Mouse (Mus musculus): Measurements from ENCODE around the gene Gkap1. TPM values are rescaled to one million over a fixed set of nuclear protein-coding genes. Genes with fewer than 3 reads are reported as not detected.
A peak's percentile ranks its signal among the peaks of the same experiment; 100 is the strongest.

Gkap1 gene
- total RNA-seq, 2 experiments from 2014 or later, result 24.9 to 26.7 TPM

DNA sequence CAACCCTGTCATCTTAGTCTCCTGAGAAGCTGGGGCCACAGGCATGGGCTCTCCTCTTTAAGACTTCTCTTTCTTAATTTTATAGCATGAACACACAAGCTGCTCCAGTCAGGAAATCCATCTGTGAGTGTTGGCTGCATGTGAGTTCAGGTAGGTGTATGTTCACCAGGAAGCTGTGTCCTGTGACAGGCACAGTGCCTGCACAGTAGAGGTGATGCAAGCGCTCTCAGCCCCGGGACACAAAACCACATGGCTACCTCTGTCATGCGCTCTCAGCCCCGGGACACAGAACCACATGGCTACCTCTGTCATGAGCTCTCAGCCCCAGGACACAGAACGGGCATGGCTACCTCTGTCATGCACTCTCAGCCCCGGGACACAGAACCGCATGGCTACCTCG lies 12.0 kb downstream of the Gkap1 start:
- no peak for DNase-seq

DNA sequence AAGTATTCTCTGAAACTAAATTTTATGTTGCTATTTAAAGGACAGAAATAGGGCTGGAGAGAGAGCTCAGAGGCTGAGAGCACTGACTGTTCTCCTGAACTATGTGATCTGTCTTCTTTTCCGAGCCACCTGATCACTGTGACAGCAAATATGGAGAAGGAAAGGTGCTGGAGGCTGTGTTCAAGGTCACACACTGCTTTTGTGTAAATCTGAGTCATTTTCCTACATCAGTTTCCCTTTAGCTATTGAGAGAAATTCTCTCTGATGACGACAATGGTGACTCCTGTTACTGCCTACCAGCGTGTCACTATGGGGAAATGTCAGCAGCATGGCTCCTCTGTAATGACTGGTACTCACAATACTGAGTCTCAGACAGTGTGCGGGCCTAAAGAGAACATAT lies 13.8 kb downstream of the Gkap1 start:
- no peak for DNase-seq

DNA sequence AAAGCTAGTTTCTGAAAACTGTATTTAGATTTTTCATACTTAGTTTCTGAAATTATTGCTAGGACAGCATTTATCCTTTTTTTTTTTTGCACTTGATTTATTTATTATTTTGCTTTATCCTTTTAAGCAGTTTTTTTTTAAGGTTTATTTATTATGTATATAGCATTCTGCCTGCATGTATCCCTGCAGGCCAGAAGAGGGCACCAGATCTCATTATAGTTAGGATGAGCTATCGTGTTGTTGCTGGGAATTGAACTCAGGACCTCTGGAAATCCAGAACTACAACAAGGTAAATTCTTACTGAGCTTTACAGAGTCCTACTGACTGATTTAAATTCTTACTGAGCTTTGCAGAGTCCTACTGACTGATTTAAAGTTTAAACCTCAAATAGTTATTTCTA lies 22.2 kb downstream of the Gkap1 start:
- no peak for DNase-seq

GRCm38 (mm10) chr13:58248957-58249356 lies 26.5 kb downstream of the Gkap1 start:
- no peak for DNase-seq

GRCm38 (mm10) chr13:58236536-58236935 lies 39.0 kb downstream of the Gkap1 start:
- DNase-seq, result no peak

DNA sequence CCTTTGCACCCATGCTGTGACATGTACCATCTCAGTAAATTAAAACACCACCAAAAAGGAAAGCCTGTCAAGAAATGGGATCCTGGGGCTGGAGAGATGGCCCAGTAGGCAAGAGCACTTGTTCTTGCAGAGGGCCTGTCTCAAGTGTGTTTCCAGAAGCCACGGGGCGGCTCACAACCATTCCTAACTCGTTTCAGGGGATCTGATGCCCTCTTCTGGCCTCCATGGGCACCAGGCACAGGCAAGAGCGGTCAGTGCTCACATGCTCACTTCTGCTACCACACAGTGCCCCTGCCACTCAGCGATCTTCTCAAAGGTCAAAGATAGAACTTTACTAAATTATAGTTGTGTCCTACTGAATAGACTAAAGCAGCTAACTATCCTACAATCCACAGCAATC lies 42.9 kb downstream of the Gkap1 start:
- peak; percentile 29 for DNase-seq

GRCm38 (mm10) chr13:58232070-58232469 lies 43.4 kb downstream of the Gkap1 start:
- no peak for DNase-seq

DNA sequence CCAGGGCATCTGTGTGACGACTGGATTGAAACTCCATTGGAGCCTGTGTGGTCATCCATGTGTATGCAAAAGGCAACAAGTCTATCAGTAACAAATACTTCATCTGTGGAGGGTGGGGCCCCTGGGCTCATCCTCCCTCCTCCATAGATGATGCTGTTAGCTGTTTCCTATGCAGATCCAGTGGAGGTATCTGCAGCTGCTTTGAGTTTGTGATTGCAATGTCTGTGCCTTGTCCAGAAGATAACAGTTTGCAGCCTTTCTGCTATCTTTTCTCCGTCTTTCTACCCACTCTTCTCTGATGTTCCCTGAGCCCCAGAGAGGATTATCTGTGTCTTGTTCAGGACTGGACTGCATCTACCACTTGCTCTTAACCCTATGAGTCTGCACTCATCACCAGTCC lies 46.9 kb downstream of the Gkap1 start:
- no peak for DNase-seq

GRCm38 (mm10) chr13:58225694-58226093 lies 49.8 kb downstream of the Gkap1 start:
- no peak for DNase-seq

GRCm38 (mm10) chr13:58220206-58220605 lies 55.3 kb downstream of the Gkap1 start:
- no peak for DNase-seq

DNA sequence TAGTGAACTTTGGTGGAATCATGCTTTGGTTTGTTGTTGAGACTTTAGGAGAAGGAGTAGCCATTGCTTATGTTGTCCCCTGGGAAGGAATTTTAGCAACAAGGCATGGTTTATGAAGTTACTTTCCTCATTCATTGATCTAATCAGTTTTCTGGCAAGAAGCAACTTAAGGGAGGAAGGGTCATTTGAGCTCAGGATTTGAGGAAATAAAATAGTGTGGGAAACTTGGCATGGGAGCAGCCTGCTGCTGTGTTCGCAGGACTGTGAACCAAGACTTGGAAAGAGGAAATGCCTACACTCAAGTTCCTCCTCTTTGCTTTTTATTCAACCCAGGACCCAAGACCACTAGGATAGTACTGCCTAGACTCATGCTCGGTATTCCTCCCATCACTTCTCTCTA lies 58.0 kb downstream of the Gkap1 start:
- DNase-seq, result no peak

GRCm38 (mm10) chr13:58216395-58216794 lies 59.1 kb downstream of the Gkap1 start:
- no peak for DNase-seq

- peak; percentile 87 for DNase-seq
Observed at GRCm38 (mm10) chr13:58215592-58216341, 59.7 kb downstream of the Gkap1 start, which contains the start of gene Ubqln1. Ubqln1 (minus strand) TSS chr13:58215653.

- no peak for DNase-seq
Observed at GRCm38 (mm10) chr13:58215253-58215591, 60.3 kb downstream of the Gkap1 start.

DNA sequence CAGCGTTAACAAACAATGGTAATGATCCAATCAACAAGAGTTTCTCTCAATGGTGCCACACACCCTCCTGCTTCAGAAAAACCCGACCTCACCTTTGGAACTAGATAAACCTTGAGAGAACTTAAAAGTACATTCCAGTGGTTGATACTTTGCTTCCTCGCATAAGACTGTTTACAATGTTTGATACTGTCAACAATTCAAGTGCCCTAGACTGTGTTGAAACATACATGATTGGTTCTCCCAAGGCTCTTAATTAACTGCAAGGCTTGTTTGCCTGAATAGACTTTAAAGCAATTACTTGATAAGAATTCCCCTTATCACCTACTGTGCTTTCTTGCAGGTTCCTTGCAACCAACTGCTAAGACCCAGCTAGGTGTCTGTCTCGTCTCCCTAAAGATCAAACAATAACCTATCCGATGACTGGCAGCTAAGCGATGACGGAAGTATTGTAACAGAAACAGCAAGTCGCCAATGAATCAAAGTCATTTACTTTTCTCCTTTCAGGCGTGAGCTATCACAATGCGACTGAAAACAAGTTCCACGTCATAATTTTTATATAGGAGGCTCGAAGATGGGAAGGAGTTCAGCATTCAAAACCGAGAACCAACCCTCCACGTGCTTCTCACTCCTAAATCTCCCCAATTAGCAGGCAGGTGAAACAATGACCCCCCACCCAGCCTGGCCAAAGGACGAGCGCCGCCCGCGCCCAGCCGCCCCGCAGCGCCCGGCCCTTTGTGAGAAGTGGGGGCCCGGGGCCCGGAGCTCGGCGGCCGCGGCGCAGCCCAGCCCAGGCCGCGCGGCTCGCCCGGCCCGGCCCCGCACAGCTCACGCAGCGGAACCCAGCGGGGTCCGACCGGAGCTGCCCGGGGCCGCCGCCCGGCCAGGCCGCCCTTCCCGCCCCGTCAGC lies 60.9 kb downstream of the Gkap1 start:
- peak; percentile 22 for DNase-seq

- no peak for DNase-seq
Observed at GRCm38 (mm10) chr13:58213801-58214200, 61.7 kb downstream of the Gkap1 start.

GRCm38 (mm10) chr13:58212530-58212929 lies 63.0 kb downstream of the Gkap1 start:
- DNase-seq, result no peak

DNA sequence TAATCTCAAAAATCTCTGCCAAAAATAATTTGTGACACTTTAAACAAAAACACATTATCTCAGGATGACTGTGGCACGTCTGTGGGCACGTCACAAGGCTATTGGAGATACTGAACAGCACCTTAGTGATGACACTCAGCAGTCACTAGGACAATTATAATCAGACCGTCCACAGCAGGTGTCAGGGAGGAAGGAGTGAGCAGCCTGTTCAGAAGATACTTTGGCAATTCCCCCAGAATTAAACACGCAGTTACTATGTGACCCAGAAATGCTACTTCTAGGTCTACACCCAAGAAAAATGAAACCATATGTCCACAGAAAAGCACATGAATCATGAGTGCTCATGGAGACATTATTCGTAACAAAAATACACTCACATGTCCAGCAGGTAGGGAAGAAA lies 65.1 kb downstream of the Gkap1 start:
- DNase-seq, result no peak

GRCm38 (mm10) chr13:58206084-58206483 lies 69.4 kb downstream of the Gkap1 start:
- DNase-seq, result no peak

DNA sequence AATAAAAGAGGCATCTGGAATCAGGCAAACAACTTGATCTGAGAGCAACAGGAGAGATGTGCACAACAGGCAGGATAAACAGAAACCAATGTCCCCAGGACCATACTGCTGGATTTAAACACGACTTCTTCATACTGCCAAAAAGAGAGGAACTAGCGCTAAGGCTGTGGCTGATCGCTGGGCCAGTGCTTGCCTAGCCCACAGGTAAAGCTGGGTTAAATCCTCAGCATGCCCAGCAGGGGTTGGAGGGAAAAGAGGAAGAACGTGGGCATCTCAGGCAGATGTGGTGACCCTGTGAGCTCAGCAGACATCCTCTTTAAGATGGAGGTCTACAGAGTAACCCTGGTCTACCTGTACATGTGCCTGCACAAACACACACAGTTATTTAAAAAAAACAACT lies 70.5 kb downstream of the Gkap1 start:
- no peak for DNase-seq

- no peak for DNase-seq
Observed at GRCm38 (mm10) chr13:58204202-58204601, 71.3 kb downstream of the Gkap1 start.

DNA sequence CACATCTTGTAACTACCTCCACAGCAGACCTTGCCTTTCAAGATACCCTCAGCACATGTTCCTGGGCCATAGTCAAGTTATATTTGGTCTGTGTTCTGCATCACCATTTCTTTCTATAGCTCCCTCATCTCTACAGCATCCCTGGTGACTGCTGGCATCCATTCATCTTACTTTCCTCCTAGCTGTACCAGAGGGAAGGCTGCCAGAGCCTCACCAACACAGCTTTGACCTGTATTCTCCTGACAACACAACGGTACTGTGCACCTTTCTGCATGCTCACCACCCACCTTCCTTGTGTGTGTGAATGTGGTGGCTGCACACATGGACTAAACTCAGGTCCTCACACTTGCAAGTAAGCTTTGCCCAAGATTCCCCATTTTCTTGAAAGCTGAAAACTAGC lies 72.6 kb downstream of the Gkap1 start:
- DNase-seq, result no peak

- DNase-seq, result no peak
Observed at GRCm38 (mm10) chr13:58201908-58202307, 73.6 kb downstream of the Gkap1 start.

DNA sequence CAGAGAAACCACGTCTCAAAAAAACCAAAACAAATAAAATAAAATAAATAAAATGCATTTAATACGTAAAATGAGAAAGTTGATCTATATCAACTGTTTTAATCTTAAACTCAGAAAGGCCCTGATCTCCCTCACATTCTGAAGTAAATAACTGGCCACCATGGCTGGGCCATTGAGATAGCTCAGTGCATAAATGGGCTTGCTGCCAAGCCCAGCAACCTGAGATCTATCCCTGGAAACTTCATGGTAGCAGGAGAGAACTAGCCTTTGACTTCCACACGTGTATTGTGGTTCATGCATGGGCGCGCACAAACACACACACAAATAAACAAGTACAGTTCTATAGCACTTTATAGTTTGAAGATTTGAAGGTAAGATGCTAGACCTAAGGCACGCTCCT lies 74.2 kb downstream of the Gkap1 start:
- no peak for DNase-seq

Measured in gastrocnemius, postnatal 10 days (tissue).